Mouse (Mus musculus): ENCODE results near the gene Serpinb1c. TPM values are rescaled to one million over a fixed set of nuclear protein-coding genes. Genes with fewer than 3 reads are reported as not detected.
"Not testable (repeated sequence)": the region's sequence is repeated elsewhere in the genome, so short reads cannot be mapped to it uniquely, and the experiment has no call there.

The Serpinb1c gene
- total RNA-seq, 2 experiments from 2014 or later, result 0.74 to 1.5 TPM

DNA sequence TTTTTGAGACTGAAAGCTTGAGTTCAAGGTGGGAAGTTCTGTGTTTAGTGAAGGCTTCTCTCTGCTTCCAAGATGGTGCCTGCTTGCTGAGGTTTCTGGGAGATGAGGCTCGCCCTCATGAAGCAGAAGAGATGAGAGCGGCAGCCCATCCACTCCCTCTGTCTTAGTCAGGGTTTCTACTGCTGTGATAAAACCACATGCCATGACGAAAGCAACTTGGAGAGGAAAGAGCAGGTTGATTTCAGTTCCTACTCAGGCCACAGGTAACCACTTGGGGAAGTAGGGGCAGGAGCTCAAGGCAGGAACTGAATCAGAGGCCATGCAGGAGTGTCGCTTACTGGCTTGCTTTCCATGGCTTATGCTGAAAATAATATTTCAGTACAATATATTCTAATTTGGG is 29.8 kb downstream of the Serpinb1c start:
- DNase-seq; intact Hi-C loops (cut with DNase I): not testable (repeated sequence)

- DNase-seq, result no peak
- intact Hi-C loops (cut with DNase I), result loop anchor here (2.0 kb wide), 1 partner anchor 34 kb away; no protein-coding TSS in a partner anchor
Measured at GRCm38 (mm10) chr13:32867030-32867429, 31.0 kb downstream of the Serpinb1c start.

DNA sequence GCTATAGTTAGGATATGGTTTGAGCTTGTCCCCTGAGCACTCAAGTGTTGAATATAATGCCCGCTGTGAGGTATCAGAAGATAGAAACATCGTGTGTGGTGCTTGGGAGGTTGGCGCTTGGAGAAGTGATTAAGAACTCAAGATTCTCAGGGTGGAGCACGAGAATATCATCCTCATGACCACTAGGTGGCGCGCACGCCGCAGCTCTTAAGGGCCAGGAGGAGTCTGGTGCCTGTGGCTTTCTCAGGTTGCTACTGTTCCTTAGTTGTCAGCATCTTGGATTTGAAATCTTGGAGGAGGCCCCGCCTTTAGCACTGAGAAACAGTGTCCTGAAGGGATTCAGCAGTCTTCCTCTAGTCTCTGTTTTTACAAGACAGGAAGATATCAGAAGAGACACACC is 31.5 kb downstream of the Serpinb1c start:
- intact Hi-C loops (cut with DNase I), result loop anchor here (2.0 kb wide), 1 partner anchor 34 kb away; no protein-coding TSS in a partner anchor
- DNase-seq, result peak; percentile 61 to 79

- intact Hi-C loops (cut with DNase I), result no loop called here
- peak in 1 of 2 experiments; percentile 17 for DNase-seq
Measured at GRCm38 (mm10) chr13:32865591-32865990, 32.4 kb downstream of the Serpinb1c start.

GRCm38 (mm10) chr13:32864529-32864928 is 33.5 kb downstream of the Serpinb1c start:
- intact Hi-C loops (cut with DNase I); DNase-seq: not testable (repeated sequence)

DNA sequence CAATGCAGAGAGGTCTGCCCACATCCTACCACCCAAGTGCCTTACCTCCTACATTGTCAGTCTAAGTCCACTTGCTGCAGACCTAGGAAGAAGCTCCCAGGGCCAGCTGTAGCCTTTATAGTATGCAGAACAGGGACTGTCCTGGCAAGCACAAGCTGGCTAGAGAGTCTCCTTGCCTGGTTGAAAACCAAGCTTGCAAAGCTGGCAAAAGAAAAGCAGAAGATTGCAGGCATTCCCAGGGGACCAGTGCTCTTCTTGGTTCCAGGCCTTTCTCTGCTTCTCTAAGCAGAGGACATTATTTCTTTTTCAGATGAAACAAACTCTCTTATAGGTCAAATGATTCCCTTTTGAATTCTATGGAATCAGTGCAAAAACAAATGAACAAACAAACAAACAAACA is 34.6 kb downstream of the Serpinb1c start:
- no peak for DNase-seq
- intact Hi-C loops (cut with DNase I), result no loop called here

DNA sequence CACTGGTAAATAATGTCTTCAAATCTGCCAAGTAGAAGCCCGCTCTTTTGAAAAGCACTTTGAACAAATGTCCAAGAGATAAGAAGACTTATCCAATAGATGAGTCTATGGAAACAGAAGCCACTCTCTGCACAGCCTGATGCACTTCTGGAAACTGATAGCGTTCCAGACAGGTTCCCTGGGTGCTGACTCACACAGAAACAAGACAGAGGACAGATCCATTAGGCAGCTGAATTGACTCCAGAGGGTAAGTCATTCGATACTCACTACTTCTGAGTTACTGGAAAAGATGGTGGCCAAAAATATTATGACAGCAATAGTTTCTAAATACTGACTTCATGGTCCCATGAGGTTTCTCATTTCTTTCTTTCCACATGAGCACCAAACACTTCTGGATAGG is 37.2 kb downstream of the Serpinb1c start:
- peak in 1 of 2 experiments; percentile 32 for DNase-seq
- intact Hi-C loops (cut with DNase I), result no loop called here

- no peak for DNase-seq
- intact Hi-C loops (cut with DNase I), result no loop called here
Measured at GRCm38 (mm10) chr13:32853073-32853472, 44.9 kb downstream of the Serpinb1c start.

DNA sequence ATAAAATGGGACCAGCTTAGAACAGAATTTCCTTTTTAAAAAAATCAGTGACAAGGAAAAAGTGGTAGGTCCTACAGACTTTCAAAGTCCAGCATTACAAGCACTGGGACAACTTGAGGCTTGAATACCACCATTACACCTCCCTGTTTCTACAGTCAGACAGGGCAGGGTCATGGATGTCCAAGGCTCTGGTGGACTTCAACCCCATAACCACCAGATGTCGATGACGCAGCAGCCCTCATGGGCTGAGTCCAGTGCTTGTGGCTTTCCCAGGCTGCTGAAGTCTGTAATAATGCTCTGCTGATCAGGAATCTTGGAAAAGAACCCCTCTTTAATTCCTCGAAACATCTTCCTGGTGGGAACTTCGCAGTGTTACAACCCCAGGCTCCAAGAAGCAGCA is 45.5 kb downstream of the Serpinb1c start:
- intact Hi-C loops (cut with DNase I), result no loop called here
- DNase-seq, result no peak

- DNase-seq, result peak; percentile 48 to 60
- intact Hi-C loops (cut with DNase I), result no loop called here
Measured at GRCm38 (mm10) chr13:32851967-32852366, 46.0 kb downstream of the Serpinb1c start.

DNA sequence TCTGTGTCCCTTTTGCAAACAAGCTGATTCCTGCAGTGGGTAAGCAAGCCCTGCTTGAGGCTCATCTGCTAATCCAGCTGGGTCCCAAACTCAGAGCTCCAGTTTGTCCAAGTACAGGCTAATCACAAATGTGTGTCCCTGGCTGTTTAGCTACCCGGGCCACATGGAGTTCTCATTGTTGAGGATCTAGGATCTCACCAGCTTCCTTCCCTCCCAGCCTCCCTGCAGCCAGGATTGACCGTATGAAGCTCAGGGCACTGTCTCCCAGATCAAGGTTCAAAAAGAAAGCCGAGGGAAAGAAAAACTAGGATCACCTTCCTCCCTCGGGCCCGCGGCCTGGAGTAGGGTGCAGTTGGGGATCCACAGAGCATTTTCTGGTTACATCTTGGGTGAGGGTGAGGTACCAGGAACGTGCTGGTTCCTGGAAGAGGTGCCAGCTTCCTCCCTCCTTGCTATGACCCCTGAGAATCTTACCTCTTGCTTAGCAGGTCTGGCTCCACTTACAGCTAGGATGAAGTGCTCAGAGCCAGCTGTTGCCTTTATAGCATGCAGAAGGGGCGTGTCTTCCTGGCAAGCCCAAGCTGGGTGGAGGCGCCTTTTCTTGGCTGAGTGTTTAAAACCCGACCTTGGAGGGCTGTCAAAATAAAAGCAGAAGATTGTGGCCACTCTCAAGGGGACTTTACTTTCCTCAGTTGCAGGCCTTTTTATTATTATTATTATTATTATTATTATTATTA is 47.2 kb downstream of the Serpinb1c start, which contains the start of gene Serpinb1a:
TSS of gene Serpinb1a (minus strand) at position 518 of the 737 bp plus-strand sequence.
- intact Hi-C loops (cut with DNase I), result no loop called here
- peak; percentile 80 to 82 for DNase-seq

- DNase-seq, result peak in 1 of 2 experiments; percentile 20
- intact Hi-C loops (cut with DNase I), result no loop called here
Measured at GRCm38 (mm10) chr13:32850156-32850555, 47.9 kb downstream of the Serpinb1c start.

DNA sequence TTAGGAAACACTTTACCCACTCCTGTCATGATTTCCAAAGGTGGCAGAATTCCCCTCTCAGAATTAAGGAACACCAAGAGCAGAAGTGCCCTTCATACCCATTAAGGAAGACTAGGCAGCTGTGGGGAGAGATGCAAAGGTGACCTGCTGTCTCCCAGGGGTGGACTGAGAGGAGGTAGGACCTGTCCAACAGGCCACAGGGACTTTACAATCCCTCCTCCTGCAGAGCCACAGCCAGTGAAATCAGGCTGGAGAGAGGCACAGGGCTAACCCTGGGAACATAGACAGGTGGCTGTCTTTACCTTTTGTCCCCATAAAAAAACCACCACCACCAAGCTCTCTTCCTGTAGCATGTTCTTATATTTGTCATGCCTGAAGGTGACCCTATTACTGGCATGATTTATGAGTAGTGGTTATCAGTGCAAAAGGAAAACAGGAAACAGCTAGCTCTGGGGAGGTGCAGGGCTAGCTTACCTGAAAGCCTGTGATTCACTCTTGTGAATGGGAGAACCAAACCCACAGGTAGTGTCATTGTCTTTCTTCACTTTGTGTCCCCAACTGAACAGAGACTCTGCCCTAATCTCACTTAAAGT is 48.4 kb downstream of the Serpinb1c start:
- no peak for DNase-seq
- intact Hi-C loops (cut with DNase I), result no loop called here

- intact Hi-C loops (cut with DNase I), result no loop called here
- DNase-seq, result no peak
Measured at GRCm38 (mm10) chr13:32849092-32849491, 48.9 kb downstream of the Serpinb1c start.

- intact Hi-C loops (cut with DNase I), result no loop called here
- DNase-seq, result no peak
Measured at GRCm38 (mm10) chr13:32846221-32846620, 51.8 kb downstream of the Serpinb1c start.

DNA sequence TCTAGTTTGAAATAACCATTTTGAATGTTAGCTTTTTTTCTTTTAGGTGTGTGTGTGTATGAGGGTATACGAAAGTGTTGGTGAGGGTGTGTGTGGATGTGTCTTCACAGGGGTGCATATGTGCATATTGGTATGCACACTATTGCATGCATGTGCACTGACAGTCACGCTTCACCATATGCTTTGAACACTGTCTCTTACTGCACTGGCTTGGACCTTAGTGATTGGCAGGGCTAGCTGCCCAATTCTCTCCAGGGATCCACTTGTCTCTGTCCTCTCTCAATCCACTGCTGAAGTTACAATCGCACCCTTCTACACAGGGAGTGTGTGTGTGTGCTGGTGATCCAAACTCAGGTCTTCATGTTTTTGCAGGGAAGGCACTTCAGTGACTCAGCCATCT is 56.7 kb downstream of the Serpinb1c start:
- no peak for DNase-seq

GRCm38 (mm10) chr13:32839314-32839713 is 58.7 kb downstream of the Serpinb1c start:
- intact Hi-C loops (cut with DNase I), result no loop called here
- no peak for DNase-seq

More for the DNA sequence above, 56.7 kb downstream of the Serpinb1c start:
- intact Hi-C loops (cut with DNase I), result no loop called here

- intact Hi-C loops (cut with DNase I), result no loop called here
- DNase-seq, result no peak
Measured at GRCm38 (mm10) chr13:32834513-32834912, 63.5 kb downstream of the Serpinb1c start.

DNA sequence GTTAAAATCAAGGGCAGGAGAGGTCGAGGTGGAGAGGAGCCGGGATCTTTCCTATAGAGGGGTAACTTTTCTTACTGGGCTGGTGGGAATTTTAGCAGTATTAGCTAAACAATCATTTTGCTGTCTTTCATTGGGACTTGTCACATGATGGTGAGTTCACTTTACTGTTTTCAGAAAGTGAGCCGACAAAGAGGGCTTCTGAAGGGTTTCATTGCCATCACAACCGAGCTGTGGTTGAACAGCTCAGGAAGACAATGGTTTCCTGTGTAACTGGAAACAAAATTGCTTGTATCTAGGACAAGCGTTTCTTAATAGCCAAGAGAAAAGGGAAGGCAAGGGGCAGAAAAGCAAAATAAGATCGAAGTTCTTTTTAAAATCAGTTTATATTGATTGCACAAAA is 64.8 kb downstream of the Serpinb1c start:
- DNase-seq, result no peak
- intact Hi-C loops (cut with DNase I), result no loop called here

- intact Hi-C loops (cut with DNase I), result no loop called here
- no peak for DNase-seq
Measured at GRCm38 (mm10) chr13:32832776-32833175, 65.2 kb downstream of the Serpinb1c start.

- intact Hi-C loops (cut with DNase I), result no loop called here
- no peak for DNase-seq
Measured at GRCm38 (mm10) chr13:32831505-32832273, 66.3 kb downstream of the Serpinb1c start.

Measured in heart, postnatal 10 days (tissue).